Mouse (Mus musculus): Measurements from ENCODE around the gene Jmy. TPM values are rescaled to one million over a fixed set of nuclear protein-coding genes. Genes with fewer than 3 reads are reported as not detected.
"Not testable (repeated sequence)": the region's sequence is repeated elsewhere in the genome, so short reads cannot be mapped to it uniquely, and the experiment has no call there.

Gene Jmy
- 14.4 and 17.0 TPM in 2 replicates for polyA plus RNA-seq (2011; ENCODE audit: insufficient read length, low read depth, missing spikeins)

DNA sequence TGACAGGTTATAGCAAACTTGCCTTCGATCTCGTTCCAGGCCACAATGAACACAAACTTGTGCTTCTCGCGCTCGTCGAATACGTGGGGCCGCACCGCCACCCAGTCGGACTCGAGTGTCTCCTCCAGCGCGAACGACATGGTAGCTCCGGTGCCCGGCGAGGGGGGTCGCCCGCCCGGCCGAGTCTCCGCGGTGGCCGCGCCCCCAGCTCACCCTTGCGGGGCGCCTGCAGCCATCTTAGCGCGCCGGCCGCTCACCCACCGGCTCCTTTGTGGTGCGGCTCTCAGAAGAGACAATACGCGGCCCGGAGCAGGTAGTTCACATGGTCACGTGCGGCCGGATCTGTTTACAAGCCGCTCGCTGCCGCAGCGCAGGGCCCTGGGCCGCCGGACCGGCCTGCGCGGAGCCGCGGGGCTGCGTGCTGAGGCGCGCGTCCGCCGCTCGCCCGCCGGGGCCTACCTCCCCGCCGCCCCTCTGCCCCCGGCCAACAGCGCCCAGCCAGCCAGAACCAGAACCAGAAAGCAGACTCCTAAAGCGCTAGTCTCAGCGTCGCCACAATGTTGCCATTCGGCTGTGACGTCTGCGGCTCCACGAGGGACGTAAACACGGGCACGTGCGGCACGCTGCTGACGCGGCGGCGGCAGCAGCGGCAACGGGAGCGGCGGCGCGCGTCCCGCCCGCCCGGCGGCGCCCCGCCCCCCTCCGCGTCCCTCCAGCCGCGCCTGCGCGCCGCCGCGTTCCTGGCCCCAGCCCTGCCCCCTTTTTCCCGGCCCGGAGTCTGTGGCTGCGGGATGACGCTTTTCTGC is at the start of gene Jmy:
Gene Jmy, minus strand, starts transcription at position 642 of the 806 bp plus-strand sequence.
- peaks cover 4% of the 10 kb centered on the region; the same call in 1 of the 2 replicates for H3K4me1 ChIP-seq (ENCODE audit: control insufficient read depth, insufficient read depth, low read length)
- peak within 1 kb of the TSS; percentile 66 for H3K27ac ChIP-seq (ENCODE audit: insufficient read depth, low read length)
- TF ChIP-seq POLR2A (IDR thresholded peaks at IDR 0.05; ENCODE audit: low read depth, low read length): peak; percentile 78; the same call in 1 of the 2 replicates
- no peak for TF ChIP-seq CTCF (IDR thresholded peaks at IDR 0.05; ENCODE audit: borderline replicate concordance, insufficient read depth, low read length)

DNA sequence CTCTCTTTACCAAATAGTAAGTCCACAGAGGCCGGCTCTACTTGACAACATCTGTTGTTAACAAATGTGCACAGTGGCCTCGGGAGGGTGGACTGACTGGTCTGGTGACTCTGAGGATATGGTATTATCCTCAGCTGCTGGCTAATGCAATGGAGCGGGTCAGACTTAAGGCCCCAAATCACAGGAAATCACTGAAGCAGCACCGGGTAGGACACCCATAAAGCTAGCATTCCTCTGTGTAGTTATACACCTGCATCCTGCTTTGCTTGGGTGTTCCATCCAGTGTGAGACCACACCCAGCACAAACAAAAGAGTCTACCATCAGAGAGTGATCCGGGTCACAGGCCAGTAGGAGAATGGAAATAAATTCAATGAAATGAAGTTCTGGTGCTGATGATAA is 48.0 kb upstream of the Jmy start:
- no peak for TF ChIP-seq POLR2A (IDR thresholded peaks at IDR 0.05; ENCODE audit: low read depth, low read length)
- no peak for TF ChIP-seq CTCF (IDR thresholded peaks at IDR 0.05; ENCODE audit: borderline replicate concordance, insufficient read depth, low read length)
- Histone ChIP-seq H3K27ac (ENCODE audit: insufficient read depth, low read length) (no peak overlapping the region), H3K4me3 (ENCODE audit: insufficient read depth, low read length) (no peak overlapping the region), H3K4me1 (ENCODE audit: control insufficient read depth, insufficient read depth, low read length) (no peaks in the 10 kb centered on the region)

More for the DNA sequence above, at the start of gene Jmy:
- H3K4me3 ChIP-seq (ENCODE audit: insufficient read depth, low read length): peak within 1 kb of the TSS; percentile 66

GRCm38 (mm10) chr13:93546011-93546410 is 46.4 kb upstream of the Jmy start:
- no peak for TF ChIP-seq CTCF (IDR thresholded peaks at IDR 0.05; ENCODE audit: borderline replicate concordance, insufficient read depth, low read length)
- no peak for TF ChIP-seq POLR2A (IDR thresholded peaks at IDR 0.05; ENCODE audit: low read depth, low read length)
- Histone ChIP-seq H3K4me3 (ENCODE audit: insufficient read depth, low read length) (no peak overlapping the region), H3K4me1 (ENCODE audit: control insufficient read depth, insufficient read depth, low read length) (no peaks in the 10 kb centered on the region), H3K27ac (ENCODE audit: insufficient read depth, low read length) (no peak overlapping the region)

GRCm38 (mm10) chr13:93544274-93544673 is 44.7 kb upstream of the Jmy start:
- TF ChIP-seq POLR2A (IDR thresholded peaks at IDR 0.05; ENCODE audit: low read depth, low read length): no peak
- Histone ChIP-seq H3K4me3 (ENCODE audit: insufficient read depth, low read length) (no peak overlapping the region), H3K4me1 (ENCODE audit: control insufficient read depth, insufficient read depth, low read length) (no peaks in the 10 kb centered on the region), H3K27ac (ENCODE audit: insufficient read depth, low read length) (no peak overlapping the region)

GRCm38 (mm10) chr13:93539311-93539710 is 39.7 kb upstream of the Jmy start:
- Histone ChIP-seq H3K27ac (ENCODE audit: insufficient read depth, low read length) (no peak overlapping the region), H3K4me3 (ENCODE audit: insufficient read depth, low read length) (no peak overlapping the region), H3K4me1 (ENCODE audit: control insufficient read depth, insufficient read depth, low read length) (no peaks in the 10 kb centered on the region)
- TF ChIP-seq CTCF (IDR thresholded peaks at IDR 0.05; ENCODE audit: borderline replicate concordance, insufficient read depth, low read length) (no peak), POLR2A (IDR thresholded peaks at IDR 0.05; ENCODE audit: low read depth, low read length) (no peak)

GRCm38 (mm10) chr13:93518753-93519319 is 19.2 kb upstream of the Jmy start:
- no peak overlapping the region for H3K4me3 ChIP-seq (ENCODE audit: insufficient read depth, low read length)
- no peak for TF ChIP-seq POLR2A (IDR thresholded peaks at IDR 0.05; ENCODE audit: low read depth, low read length)
- no peak for TF ChIP-seq CTCF (IDR thresholded peaks at IDR 0.05; ENCODE audit: borderline replicate concordance, insufficient read depth, low read length)
- no peak overlapping the region for H3K27ac ChIP-seq (ENCODE audit: insufficient read depth, low read length)
- H3K4me1 ChIP-seq (ENCODE audit: control insufficient read depth, insufficient read depth, low read length): peaks cover 10% of the 10 kb centered on the region; the same call in 1 of the 2 replicates

DNA sequence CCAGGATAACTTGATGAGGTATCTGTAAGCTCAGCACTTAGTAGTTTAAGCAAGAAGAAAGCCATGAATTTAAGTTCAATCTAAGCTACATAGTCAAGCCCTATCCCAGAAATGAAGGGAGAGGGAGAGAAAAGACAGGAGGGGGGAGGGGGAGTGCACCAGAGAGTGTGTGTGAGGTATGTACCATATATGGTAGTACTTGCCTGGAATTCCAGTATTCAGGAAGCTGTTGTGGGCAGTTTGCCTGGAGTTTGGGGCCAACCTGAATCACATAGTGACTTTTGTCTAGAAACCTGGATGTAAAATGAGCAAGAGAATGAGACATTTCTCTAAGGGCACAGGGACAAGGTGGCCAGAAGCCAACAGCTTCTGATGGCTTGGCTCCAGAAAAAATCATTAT is 17.6 kb upstream of the Jmy start:
- no peak overlapping the region for H3K27ac ChIP-seq (ENCODE audit: insufficient read depth, low read length)
- TF ChIP-seq CTCF (IDR thresholded peaks at IDR 0.05; ENCODE audit: borderline replicate concordance, insufficient read depth, low read length): no peak
- TF ChIP-seq POLR2A (IDR thresholded peaks at IDR 0.05; ENCODE audit: low read depth, low read length): no peak

GRCm38 (mm10) chr13:93514000-93514795 is 14.6 kb upstream of the Jmy start:
- TF ChIP-seq POLR2A (IDR thresholded peaks at IDR 0.05; ENCODE audit: low read depth, low read length): no peak
- no peak for TF ChIP-seq CTCF (IDR thresholded peaks at IDR 0.05; ENCODE audit: borderline replicate concordance, insufficient read depth, low read length)
- H3K4me3 ChIP-seq (ENCODE audit: insufficient read depth, low read length): no peak overlapping the region
- peaks cover 10% of the 10 kb centered on the region; the same call in 1 of the 2 replicates for H3K4me1 ChIP-seq (ENCODE audit: control insufficient read depth, insufficient read depth, low read length)
- no peak overlapping the region for H3K27ac ChIP-seq (ENCODE audit: insufficient read depth, low read length)

More for the DNA sequence above, 17.6 kb upstream of the Jmy start:
- Histone ChIP-seq H3K4me1 (ENCODE audit: control insufficient read depth, insufficient read depth, low read length) (peaks cover 10% of the 10 kb centered on the region; the same call in 1 of the 2 replicates), H3K4me3 (ENCODE audit: insufficient read depth, low read length) (no peak overlapping the region)

GRCm38 (mm10) chr13:93510447-93511180 is 11.0 kb upstream of the Jmy start:
- no peak for TF ChIP-seq POLR2A (IDR thresholded peaks at IDR 0.05; ENCODE audit: low read depth, low read length)
- TF ChIP-seq CTCF (IDR thresholded peaks at IDR 0.05; ENCODE audit: borderline replicate concordance, insufficient read depth, low read length): no peak
- no peak overlapping the region for H3K27ac ChIP-seq (ENCODE audit: insufficient read depth, low read length)

GRCm38 (mm10) chr13:93506920-93507319 is 7.3 kb upstream of the Jmy start:
- H3K4me1 ChIP-seq (ENCODE audit: control insufficient read depth, insufficient read depth, low read length); H3K4me3 ChIP-seq (ENCODE audit: insufficient read depth, low read length); H3K27ac ChIP-seq (ENCODE audit: insufficient read depth, low read length): not testable (repeated sequence)

More at GRCm38 (mm10) chr13:93510447-93511180, 11.0 kb upstream of the Jmy start:
- no peaks in the 10 kb centered on the region for H3K4me1 ChIP-seq (ENCODE audit: control insufficient read depth, insufficient read depth, low read length)
- H3K4me3 ChIP-seq (ENCODE audit: insufficient read depth, low read length): no peak overlapping the region

All from embryonic fibroblast, embryonic 13.5 days (primary cell).